Mouse (Mus musculus) spleen, postnatal 10 days (tissue): ENCODE results near the gene Vwa8.
A peak's percentile ranks its signal among the peaks of the same experiment; 100 is the strongest.

Source experiments
- DNase-seq, 2 experiments: peaks; one replicate each; pipeline ENCODE4 v3.0.0; 2021 to 2022; ENCODE audit warnings: low spot score in 2 of 2

Vwa8 gene

GRCm38 (mm10) chr14:79086006-79086405, 237.2 kb downstream of the Vwa8 start:
- DNase-seq: no peak

GRCm38 (mm10) chr14:79089464-79089863, 240.6 kb downstream of the Vwa8 start:
- DNase-seq: no peak

- DNase-seq: no peak
These were observed 248.3 kb downstream of the Vwa8 start for GRCm38 (mm10) chr14:79097181-79097580.

- DNase-seq: peak; percentile 35 to 66
These were observed 258.0 kb downstream of the Vwa8 start for GRCm38 (mm10) chr14:79106655-79107515.

- no peak for DNase-seq
These were observed 260.5 kb downstream of the Vwa8 start for GRCm38 (mm10) chr14:79109375-79109774.

- no peak for DNase-seq
These were observed 261.2 kb downstream of the Vwa8 start for GRCm38 (mm10) chr14:79110012-79110411.

- DNase-seq: no peak
These were observed 263.2 kb downstream of the Vwa8 start for GRCm38 (mm10) chr14:79112050-79112449.

- DNase-seq: no peak
These were observed 265.9 kb downstream of the Vwa8 start for GRCm38 (mm10) chr14:79114526-79115383.

GRCm38 (mm10) chr14:79118457-79118856, 269.6 kb downstream of the Vwa8 start:
- no peak for DNase-seq

- no peak for DNase-seq
These were observed 270.5 kb downstream of the Vwa8 start for GRCm38 (mm10) chr14:79119354-79119753.

- no peak for DNase-seq
These were observed 271.8 kb downstream of the Vwa8 start for GRCm38 (mm10) chr14:79120681-79121080.

- DNase-seq: no peak
These were observed 274.6 kb downstream of the Vwa8 start for GRCm38 (mm10) chr14:79123466-79123865.

GRCm38 (mm10) chr14:79124643-79125042, 275.8 kb downstream of the Vwa8 start:
- DNase-seq: peak in 1 of 2 experiments; percentile 55

- DNase-seq: no peak
These were observed 277.3 kb downstream of the Vwa8 start for GRCm38 (mm10) chr14:79126176-79126575.

GRCm38 (mm10) chr14:79134891-79135334, 286.1 kb downstream of the Vwa8 start:
- DNase-seq: no peak

GRCm38 (mm10) chr14:79135441-79135840, 286.6 kb downstream of the Vwa8 start:
- no peak for DNase-seq

GRCm38 (mm10) chr14:79136585-79136984, 287.7 kb downstream of the Vwa8 start:
- no peak for DNase-seq

GRCm38 (mm10) chr14:79137100-79137499, 288.2 kb downstream of the Vwa8 start:
- no peak for DNase-seq

- no peak for DNase-seq
These were observed 290.3 kb downstream of the Vwa8 start for GRCm38 (mm10) chr14:79139096-79139651.

GRCm38 (mm10) chr14:79139918-79140825, 291.3 kb downstream of the Vwa8 start:
- DNase-seq: no peak

- no peak for DNase-seq
These were observed 292.0 kb downstream of the Vwa8 start for GRCm38 (mm10) chr14:79140826-79141219.
